In genomic region chr3:36771011-36771410, GRCm38 (mm10) we compare ENCODE assay signal across 27 mouse cellular contexts.
DNase-seq lines count a peak whose midpoint lies in the region; ATAC-seq and TF ChIP-seq lines count a peak whose summit lies in the region.
"Had no signal": no experiment of that assay in that cellular context is flagged by ENCODE, and none has a peak within 500 bp of the region (broad histone marks: within the 10 kb centered on the region; RNA-seq: fewer than 3 reads in every experiment).

No protein-coding gene starts in this region.

- ATAC-seq in heart, postnatal 0 days (ENCODE audit: insufficient read depth, low read depth), result no peak
- ATAC-seq in liver, postnatal 0 days, result no peak
- ATAC-seq in liver, embryonic 12.5 days, result no peak
- ATAC-seq in midbrain, postnatal 0 days (ENCODE audit: low FRiP score), result no peak
- ATAC-seq in forebrain, embryonic 15.5 days (replicated peaks), result no peak
- ATAC-seq: forebrain, embryonic 16.5 days; inflammation-experienced regulatory T-cells, adult 6 months; Patski had no signal

- H3K36me3 ChIP-seq in heart, postnatal 0 days (replicated peaks; ENCODE audit: control insufficient read depth, insufficient read depth, low read length), result no peaks in the 10 kb centered on the region
- no peaks in the 10 kb centered on the region for H3K36me3 ChIP-seq in liver, postnatal 0 days (replicated peaks; ENCODE audit: insufficient read depth, low read length)
- no peaks in the 10 kb centered on the region for H3K36me3 ChIP-seq in liver, embryonic 12.5 days
- H3K36me3 ChIP-seq in midbrain, postnatal 0 days (ENCODE audit: insufficient read depth, low read length), result no peaks in the 10 kb centered on the region
- no peaks in the 10 kb centered on the region for H3K36me3 ChIP-seq in forebrain, embryonic 15.5 days
- H3K36me3 ChIP-seq: heart, embryonic 15.5 days; hindbrain, embryonic 13.5 days; liver, embryonic 15.5 days; midbrain, embryonic 12.5 days; neural tube, embryonic 13.5 days had no signal

- DNase-seq in embryo, embryonic 10 days (ENCODE audit: low spot score), result peak; percentile 22
- no peak for DNase-seq in embryo, embryonic 9.5 days (ENCODE audit: extremely low spot score)
- no peak for DNase-seq in heart, postnatal 0 days (ENCODE audit: low spot score)
- no peak for DNase-seq in heart, adult 8-10 months (ENCODE audit: low spot score)
- no peak for DNase-seq in liver, postnatal 0 days
- no peak for DNase-seq in midbrain, postnatal 0 days (ENCODE audit: low spot score)
- DNase-seq: adrenal gland, postnatal 14 days; cerebellum, adult 11 months; cerebellum, adult 9-10 months; cerebellum, postnatal 36 days; heart, postnatal 4 days; liver; lung, postnatal 4 days; right cerebral cortex, postnatal 4 days; thymus, adult 2 months; thymus, postnatal 36 days had no signal

- H3K27ac ChIP-seq in heart, postnatal 0 days (ENCODE audit: low read depth), result no peak overlapping the region
- H3K27ac ChIP-seq in liver, postnatal 0 days (ENCODE audit: low read depth), result no peak overlapping the region
- no peak overlapping the region for H3K27ac ChIP-seq in liver, embryonic 12.5 days
- no peak overlapping the region for H3K27ac ChIP-seq in midbrain, postnatal 0 days (ENCODE audit: low read depth, low read length)
- no peak overlapping the region for H3K27ac ChIP-seq in forebrain, embryonic 15.5 days (replicated peaks)
- H3K27ac ChIP-seq: heart, embryonic 15.5 days; hindbrain, embryonic 13.5 days; liver, embryonic 15.5 days; midbrain, embryonic 12.5 days; neural tube, embryonic 13.5 days had no signal

- peak; percentile 47 for TF ChIP-seq CTCF in heart, postnatal 0 days (IDR thresholded peaks at IDR 0.05; ENCODE audit: low read depth)
- 0 out of 2 replicates have a peak, but pooled peaks have one; percentile 11 for TF ChIP-seq CTCF in liver, postnatal 0 days (IDR thresholded peaks at IDR 0.05; ENCODE audit: low read depth)
- no peak for TF ChIP-seq CTCF in midbrain, postnatal 0 days (IDR thresholded peaks at IDR 0.05)

- H3K9ac ChIP-seq in heart, postnatal 0 days (replicated peaks; ENCODE audit: low read depth, low read length), result no peak overlapping the region
- H3K9ac ChIP-seq in liver, postnatal 0 days (replicated peaks), result no peak overlapping the region
- H3K9ac ChIP-seq in liver, embryonic 12.5 days, result no peak overlapping the region
- no peak overlapping the region for H3K9ac ChIP-seq in midbrain, postnatal 0 days (replicated peaks; ENCODE audit: low read length, poor library complexity, severe bottlenecking)
- H3K9ac ChIP-seq in forebrain, embryonic 15.5 days (replicated peaks), result no peak overlapping the region
- H3K9ac ChIP-seq: heart, embryonic 15.5 days; hindbrain, embryonic 13.5 days; liver, embryonic 15.5 days; midbrain, embryonic 12.5 days; neural tube, embryonic 13.5 days had no signal

- H3K4me1 ChIP-seq in heart, postnatal 0 days (ENCODE audit: control insufficient read depth, insufficient read depth), result no peaks in the 10 kb centered on the region
- no peaks in the 10 kb centered on the region for H3K4me1 ChIP-seq in liver, postnatal 0 days (ENCODE audit: insufficient read depth)
- H3K4me1 ChIP-seq in liver, embryonic 12.5 days, result no peaks in the 10 kb centered on the region
- no peaks in the 10 kb centered on the region for H3K4me1 ChIP-seq in midbrain, postnatal 0 days (ENCODE audit: insufficient read depth, low read length)
- H3K4me1 ChIP-seq in forebrain, embryonic 15.5 days, result no peaks in the 10 kb centered on the region
- H3K4me1 ChIP-seq: heart, embryonic 15.5 days; liver, embryonic 15.5 days; neural tube, embryonic 13.5 days had no signal

- no peaks in the 10 kb centered on the region for H3K27me3 ChIP-seq in heart, postnatal 0 days (ENCODE audit: control insufficient read depth, insufficient read depth, low read length)
- no peaks in the 10 kb centered on the region for H3K27me3 ChIP-seq in liver, postnatal 0 days (ENCODE audit: insufficient read depth, low read length)
- H3K27me3 ChIP-seq in liver, embryonic 12.5 days (replicated peaks), result no peaks in the 10 kb centered on the region
- no peaks in the 10 kb centered on the region for H3K27me3 ChIP-seq in midbrain, postnatal 0 days (ENCODE audit: insufficient read depth, low read length)
- H3K27me3 ChIP-seq in forebrain, embryonic 15.5 days, result no peaks in the 10 kb centered on the region
- H3K27me3 ChIP-seq: heart, embryonic 15.5 days; hindbrain, embryonic 13.5 days; liver, embryonic 15.5 days; megakaryocyte, embryonic 14.5 days; midbrain, embryonic 12.5 days; neural tube, embryonic 13.5 days had no signal

- WGBS in heart, postnatal 0 days, result 58% methylated on average over 4 of the region's 4 CpGs
- 56% methylated on average over 4 of the region's 4 CpGs for WGBS in liver, postnatal 0 days (ENCODE audit: insufficient replicate concordance)
- WGBS in liver, embryonic 12.5 days (ENCODE audit: insufficient replicate concordance), result 48% methylated on average over 4 of the region's 4 CpGs
- WGBS in midbrain, postnatal 0 days, result 72% methylated on average over 4 of the region's 4 CpGs
- 70% methylated on average over 4 of the region's 4 CpGs for WGBS in forebrain, embryonic 15.5 days

- H3K9me3 ChIP-seq in heart, postnatal 0 days (replicated peaks; ENCODE audit: control insufficient read depth, low read length), result no peaks in the 10 kb centered on the region; the same call in 1 of the 2 replicates
- no peaks in the 10 kb centered on the region for H3K9me3 ChIP-seq in liver, postnatal 0 days (ENCODE audit: low read length)
- H3K9me3 ChIP-seq in liver, embryonic 12.5 days (replicated peaks), result no peaks in the 10 kb centered on the region
- H3K9me3 ChIP-seq in midbrain, postnatal 0 days (ENCODE audit: low read length), result no peaks in the 10 kb centered on the region
- H3K9me3 ChIP-seq in forebrain, embryonic 15.5 days, result no peaks in the 10 kb centered on the region
- H3K9me3 ChIP-seq: heart, embryonic 15.5 days; hindbrain, embryonic 13.5 days; liver, embryonic 15.5 days; megakaryocyte, embryonic 14.5 days; midbrain, embryonic 12.5 days; neural tube, embryonic 13.5 days had no signal

- TF ChIP-seq EP300 in heart, postnatal 0 days (IDR thresholded peaks at IDR 0.05; ENCODE audit: low read depth), result no peak
- no peak for TF ChIP-seq EP300 in liver, postnatal 0 days (IDR thresholded peaks at IDR 0.05; ENCODE audit: low read depth)

- H3K4me3 ChIP-seq in heart, postnatal 0 days (ENCODE audit: low read depth, low read length), result no peak overlapping the region
- no peak overlapping the region for H3K4me3 ChIP-seq in liver, postnatal 0 days (ENCODE audit: low read depth, low read length)
- no peak overlapping the region for H3K4me3 ChIP-seq in liver, embryonic 12.5 days
- H3K4me3 ChIP-seq in midbrain, postnatal 0 days (ENCODE audit: low read depth, low read length), result no peak overlapping the region
- H3K4me3 ChIP-seq in forebrain, embryonic 15.5 days, result no peak overlapping the region
- H3K4me3 ChIP-seq: heart, embryonic 15.5 days; hindbrain, embryonic 13.5 days; liver, embryonic 15.5 days; megakaryocyte, embryonic 14.5 days; midbrain, embryonic 12.5 days; neural tube, embryonic 13.5 days had no signal

- H3K4me2 ChIP-seq in heart, postnatal 0 days (ENCODE audit: low read depth, low read length), result no peak overlapping the region
- H3K4me2 ChIP-seq in liver, postnatal 0 days (ENCODE audit: low read depth, low read length), result no peak overlapping the region
- H3K4me2 ChIP-seq in liver, embryonic 12.5 days, result no peak overlapping the region
- no peak overlapping the region for H3K4me2 ChIP-seq in midbrain, postnatal 0 days (ENCODE audit: low read depth, low read length, poor library complexity, severe bottlenecking)
- no peak overlapping the region for H3K4me2 ChIP-seq in forebrain, embryonic 15.5 days (replicated peaks)
- H3K4me2 ChIP-seq: heart, embryonic 15.5 days; hindbrain, embryonic 13.5 days; liver, embryonic 15.5 days; midbrain, embryonic 12.5 days; neural tube, embryonic 13.5 days had no signal
